Mouse (Mus musculus): Measurements from ENCODE around the gene Sox5. TPM values are rescaled to one million over a fixed set of nuclear protein-coding genes. Genes with fewer than 3 reads are reported as not detected.

The Sox5 gene
- total and polyA plus RNA-seq, 3 experiments, result 0.08 to 0.47 (median 0.46) TPM

DNA sequence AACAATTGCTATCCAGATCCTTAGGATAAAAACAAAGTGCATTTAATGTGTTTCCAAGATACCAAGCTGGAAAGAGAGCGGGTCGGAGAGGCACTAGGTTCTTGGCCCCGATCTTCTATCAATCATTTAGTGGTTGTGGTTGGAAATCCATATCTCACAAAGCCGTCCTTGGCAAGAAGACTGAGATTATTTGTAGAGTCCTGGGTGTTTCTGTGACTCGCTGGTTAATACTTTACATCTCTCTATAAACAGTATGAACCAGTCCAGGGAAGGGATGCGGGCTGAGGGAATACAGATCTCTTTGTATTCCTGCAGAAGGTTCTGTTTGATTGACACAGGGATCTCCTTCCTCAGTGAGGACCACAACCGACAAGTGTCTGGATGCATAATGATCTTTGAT is 714.3 kb downstream of the Sox5 start:
- H3K9me3 ChIP-seq (replicated peaks; ENCODE audit: low read length), result no peaks in the 10 kb centered on the region
- H3K27me3 ChIP-seq (replicated peaks), result no peaks in the 10 kb centered on the region
- no peaks in the 10 kb centered on the region for H3K79me2 ChIP-seq (replicated peaks; ENCODE audit: control insufficient read depth, extremely low read depth, insufficient read depth, poor library complexity, severe bottlenecking)
- DNase-seq (ENCODE audit: extremely low read depth), result no peak
- no peak for TF ChIP-seq MEF2A (IDR thresholded peaks at IDR 0.05; ENCODE audit: borderline replicate concordance, low read depth, low read length)
- TF ChIP-seq JUN (IDR thresholded peaks at IDR 0.05; ENCODE audit: insufficient read depth, low read depth, low read length), result no peak
- no peak for TF ChIP-seq USF2 (conservative IDR thresholded peaks at IDR 0.05; ENCODE audit: low read depth, low read length)
- no peak for TF ChIP-seq ZNF384 (IDR thresholded peaks at IDR 0.05; ENCODE audit: low read depth, low read length)
- no peak for TF ChIP-seq ZMIZ1 (IDR thresholded peaks at IDR 0.05; ENCODE audit: low read depth, low read length)
- no peaks in the 10 kb centered on the region for H3K36me3 ChIP-seq (replicated peaks in 1 of 2; ENCODE audit: control insufficient read depth in 1 of 2, insufficient read depth in 1 of 2, low read length in 1 of 2)
- no peak overlapping the region for H3K9ac ChIP-seq (ENCODE audit: insufficient read depth, low read depth)
- dilution Hi-C loops (cut with MboI; ENCODE audit: extremely low pct_ligation_motif_present, extremely low pct_unique_long_range_greater_than_20kb, low sequenced_read_pairs), result no loop called here
- no peak overlapping the region for H3K27ac ChIP-seq (ENCODE audit: insufficient read depth, low read depth)
- no peak overlapping the region for H3K4me2 ChIP-seq (ENCODE audit: insufficient read depth, low read depth, poor library complexity, severe bottlenecking)
- in situ Hi-C loops (cut with MboI; ENCODE audit: low pct_ligation_motif_present, low pct_unique_long_range_greater_than_20kb, low sequenced_read_pairs), result no loop called here
- H3K4me1 ChIP-seq (ENCODE audit: control insufficient read depth in 1 of 2, insufficient read depth in 2 of 2), result no peaks in the 10 kb centered on the region
- no peak overlapping the region for H3K4me3 ChIP-seq (replicated peaks in 1 of 3; ENCODE audit: low read depth in 2 of 3, low read length in 2 of 3, poor library complexity in 1 of 3)

DNA sequence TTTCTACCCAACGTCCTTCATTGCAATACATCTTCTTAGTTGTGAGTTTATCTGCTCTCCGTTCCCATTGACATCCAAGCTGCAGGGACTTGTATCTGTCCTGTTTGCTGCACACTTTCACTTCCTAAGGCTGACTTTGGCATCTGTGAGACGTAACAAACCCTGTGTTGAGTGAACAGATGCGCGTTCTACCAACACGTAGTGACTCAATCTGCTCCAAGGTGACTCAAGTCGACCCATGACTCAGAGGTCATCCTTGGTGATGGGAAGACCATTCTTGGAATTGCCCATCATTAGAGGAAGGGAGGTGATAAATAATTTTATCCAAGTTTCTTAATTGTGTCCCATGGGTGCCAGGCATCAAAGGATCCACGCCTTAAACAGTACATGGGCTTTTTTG is 719.3 kb downstream of the Sox5 start:
- Histone ChIP-seq H3K4me2 (ENCODE audit: insufficient read depth, low read depth, poor library complexity, severe bottlenecking) (no peak overlapping the region), H3K9me3 (replicated peaks; ENCODE audit: low read length) (no peaks in the 10 kb centered on the region), H3K27ac (ENCODE audit: insufficient read depth, low read depth) (no peak overlapping the region), H3K36me3 (replicated peaks in 1 of 2; ENCODE audit: control insufficient read depth in 1 of 2, insufficient read depth in 1 of 2, low read length in 1 of 2) (no peaks in the 10 kb centered on the region), H3K27me3 (replicated peaks) (no peaks in the 10 kb centered on the region), H3K9ac (ENCODE audit: insufficient read depth, low read depth) (no peak overlapping the region), H3K4me1 (ENCODE audit: control insufficient read depth in 1 of 2, insufficient read depth in 2 of 2) (no peaks in the 10 kb centered on the region), H3K79me2 (replicated peaks; ENCODE audit: control insufficient read depth, extremely low read depth, insufficient read depth, poor library complexity, severe bottlenecking) (no peaks in the 10 kb centered on the region), H3K4me3 (replicated peaks in 1 of 3; ENCODE audit: low read depth in 2 of 3, low read length in 2 of 3, poor library complexity in 1 of 3) (no peak overlapping the region)
- in situ Hi-C loops (cut with MboI; ENCODE audit: low pct_ligation_motif_present, low pct_unique_long_range_greater_than_20kb, low sequenced_read_pairs), result no loop called here
- TF ChIP-seq POLR2A (IDR thresholded peaks at IDR 0.05; ENCODE audit: low read depth, low read length) (no peak), ELF1 (IDR thresholded peaks at IDR 0.05; ENCODE audit: low read depth, low read length) (no peak), SMC3 (IDR thresholded peaks at IDR 0.05; ENCODE audit: low read depth, low read length) (no peak), POLR2AphosphoS2 (IDR thresholded peaks at IDR 0.05; ENCODE audit: low read depth, low read length) (no peak), ZC3H11A (IDR thresholded peaks at IDR 0.05; ENCODE audit: low read depth, low read length) (no peak), KAT2A (IDR thresholded peaks at IDR 0.05; ENCODE audit: insufficient replicate concordance, low read length) (no peak), NELFE (IDR thresholded peaks at IDR 0.05; ENCODE audit: low read depth, low read length) (no peak), PAX5 (IDR thresholded peaks at IDR 0.05; ENCODE audit: low read length) (no peak), MAX (IDR thresholded peaks at IDR 0.05; ENCODE audit: low read length) (no peak), ZMIZ1 (IDR thresholded peaks at IDR 0.05; ENCODE audit: low read depth, low read length) (no peak), ZKSCAN1 (IDR thresholded peaks at IDR 0.05; ENCODE audit: borderline replicate concordance, low read depth, low read length) (no peak), MAFK (IDR thresholded peaks at IDR 0.05; ENCODE audit: insufficient replicate concordance, low read length) (no peak), CTCF (conservative IDR thresholded peaks at IDR 0.05 in 1 of 2, IDR thresholded peaks at IDR 0.05 in 1 of 2; ENCODE audit: low read depth in 2 of 2, low read length in 2 of 2) (no peak), HCFC1 (IDR thresholded peaks at IDR 0.05; ENCODE audit: low read depth, low read length) (no peak)
- DNase-seq (ENCODE audit: extremely low read depth), result peak; percentile 2
- dilution Hi-C loops (cut with MboI; ENCODE audit: extremely low pct_ligation_motif_present, extremely low pct_unique_long_range_greater_than_20kb, low sequenced_read_pairs), result no loop called here

Data from CH12.LX (cell line).